Mouse (Mus musculus) forebrain, embryonic 10.5 days (tissue): ENCODE measurements around the gene Pcp4. TPM values are rescaled to one million over a fixed set of nuclear protein-coding genes. Genes with fewer than 3 reads are reported as not detected.

Experiments
- DNase-seq: peaks from one replicate; pipeline ENCODE4 v3.0.0-alpha.2; 2017; ENCODE audit warnings: low spot score; ENCODE audit errors: extremely low spot score
- H3K27ac ChIP-seq: fragments of 300-500 bp; sonication (generic); 2 replicates; pipeline ENCODE4 v1.5.1; 2016; ENCODE audit warnings: mild to moderate bottlenecking
- H3K27me3 ChIP-seq: fragments of 300-500 bp; sonication (generic); 2 replicates; pipeline ENCODE4 v1.6.1; 2016; ENCODE audit warnings: mild to moderate bottlenecking; ENCODE audit not compliant: poor library complexity, severe bottlenecking
- H3K36me3 ChIP-seq: fragments of 300-500 bp; sonication (generic); replicated peaks from 2 replicates; pipeline ENCODE4 v1.6.1; 2016; ENCODE audit warnings: mild to moderate bottlenecking, moderate library complexity
- H3K4me1 ChIP-seq: fragments of 300-500 bp; sonication (generic); 2 replicates; pipeline ENCODE4 v1.6.1; 2016
- H3K4me3 ChIP-seq: fragments of 300-500 bp; sonication (generic); 2 replicates; pipeline ENCODE4 v1.5.1; 2016; ENCODE audit warnings: mild to moderate bottlenecking, moderate library complexity
- H3K9me3 ChIP-seq: fragments of 300-500 bp; sonication (generic); 2 replicates; pipeline ENCODE4 v1.6.1; 2016; ENCODE audit warnings: mild to moderate bottlenecking, moderate library complexity
- WGBS: fragments of 180-500 bp; shearing (Covaris S2); methylation state at CpG from one replicate; pipeline ENCODE4 v1.1.7; 2016; 5-methylcytosine and 5-hydroxymethylcytosine counted together
- polyA plus RNA-seq: library from polyadenylated mRNA; unstranded; fragments of >200 nt; fragmentation: Nextera tagmentation; extraction: Ambion mirVana; gene quantifications from 2 replicates; pipeline ENCODE4 v1.2.1, GENCODE M21; 2016

Pcp4 gene
- polyA plus RNA-seq, 1 experiment from 2014 or later = 4.3 TPM

DNA sequence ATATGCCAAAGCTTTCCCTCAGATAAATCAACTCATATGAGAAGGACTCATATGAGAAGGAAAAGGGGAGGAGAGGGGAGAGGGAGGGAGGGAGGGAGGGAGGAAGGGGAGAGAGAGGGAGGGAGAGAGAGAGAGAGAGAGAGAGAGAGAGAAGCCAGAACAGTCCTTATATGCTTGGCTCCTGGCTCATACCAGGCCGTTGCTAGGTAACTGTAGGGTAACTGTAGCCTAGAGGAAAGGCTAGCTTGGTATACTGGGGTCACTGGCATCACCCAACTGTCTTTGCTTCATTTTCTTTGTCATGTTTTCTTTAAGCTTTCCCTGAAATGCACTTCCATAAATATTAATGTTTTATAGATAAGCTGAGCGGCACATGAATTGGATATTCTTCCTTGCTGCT lies 85.3 kb downstream of the Pcp4 start:
- no peak for DNase-seq

DNA sequence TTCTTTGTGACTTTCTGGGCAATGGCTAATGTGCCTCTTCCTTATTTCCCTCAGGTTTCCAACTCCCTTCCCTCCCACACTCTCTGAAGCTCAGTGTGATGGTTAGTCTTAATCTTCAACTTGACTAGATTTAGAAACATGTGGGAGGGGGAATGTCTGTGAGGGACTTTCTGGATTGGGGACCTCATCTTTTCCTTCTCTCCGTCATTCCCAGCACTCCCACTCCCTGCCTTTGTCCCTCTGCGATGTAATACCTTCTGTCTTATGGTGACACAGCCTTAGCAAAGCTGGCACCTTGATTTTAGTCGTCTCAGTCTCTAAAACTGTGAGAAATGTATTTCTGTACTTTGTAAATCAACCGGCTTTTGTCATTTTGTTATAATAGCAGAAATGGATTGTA lies 88.0 kb downstream of the Pcp4 start:
- Histone ChIP-seq H3K27ac (no peak overlapping the region), H3K4me1 (no peaks in the 10 kb centered on the region), H3K4me3 (no peak overlapping the region), H3K36me3 (no peaks in the 10 kb centered on the region), H3K27me3 (no peaks in the 10 kb centered on the region), H3K9me3 (no peaks in the 10 kb centered on the region)
- 85% methylated on average over 4 of the region's 4 CpGs for WGBS
- DNase-seq = no peak

More for the DNA sequence above, 85.3 kb downstream of the Pcp4 start:
- WGBS = 91% methylated on average over 2 of the region's 2 CpGs
- H3K4me3 ChIP-seq = no peak overlapping the region
- no peaks in the 10 kb centered on the region for H3K9me3 ChIP-seq
- no peaks in the 10 kb centered on the region for H3K36me3 ChIP-seq
- no peak overlapping the region for H3K27ac ChIP-seq
- no peaks in the 10 kb centered on the region for H3K27me3 ChIP-seq
- H3K4me1 ChIP-seq = no peaks in the 10 kb centered on the region

DNA sequence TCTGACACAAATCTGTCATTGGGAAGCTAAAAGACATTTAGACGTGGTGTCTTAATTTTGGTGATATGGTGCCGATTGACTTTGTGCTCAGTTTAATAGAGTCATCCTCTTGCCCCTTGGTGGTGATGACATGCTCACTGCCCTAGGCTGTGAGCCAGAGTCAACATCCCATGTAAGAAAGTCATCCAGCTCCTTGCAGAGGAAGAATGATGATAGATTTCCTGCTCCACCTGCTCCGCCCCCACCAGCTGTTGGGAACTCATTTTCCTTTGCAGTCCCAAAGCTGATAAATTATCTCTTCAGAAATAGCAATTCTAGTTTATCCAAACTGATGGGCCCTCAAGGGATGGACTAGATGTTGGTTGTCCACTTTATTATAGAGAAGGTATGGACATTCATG lies 89.2 kb downstream of the Pcp4 start:
- Histone ChIP-seq H3K27ac (no peak overlapping the region), H3K9me3 (no peaks in the 10 kb centered on the region), H3K4me1 (no peaks in the 10 kb centered on the region), H3K27me3 (no peaks in the 10 kb centered on the region), H3K36me3 (no peaks in the 10 kb centered on the region), H3K4me3 (no peak overlapping the region)
- DNase-seq = no peak
- WGBS = 89% methylated on average over 3 of the region's 3 CpGs

DNA sequence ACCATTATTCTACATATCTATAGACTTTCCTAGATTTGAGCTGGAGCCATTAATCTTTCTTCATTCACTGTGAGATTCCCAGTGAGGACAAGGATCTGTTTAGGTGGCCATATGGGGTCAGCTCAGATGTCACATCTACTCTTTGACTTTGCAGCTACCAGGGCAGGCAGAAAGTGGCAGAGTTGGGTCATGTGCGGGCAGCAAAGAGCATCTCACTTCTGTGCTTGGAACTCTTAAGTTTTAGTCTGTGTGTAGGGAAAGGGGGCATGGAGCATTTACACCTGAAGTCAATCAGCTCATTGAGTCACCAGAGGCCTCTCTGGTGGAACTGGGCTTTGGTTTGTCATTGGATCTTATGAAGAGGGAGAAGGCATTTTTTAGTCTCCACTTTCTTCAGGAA lies 90.9 kb downstream of the Pcp4 start:
- no peak for DNase-seq
- WGBS = 94% methylated on average over 1 of the region's 1 CpGs
- Histone ChIP-seq H3K36me3 (no peaks in the 10 kb centered on the region), H3K27me3 (no peaks in the 10 kb centered on the region), H3K4me3 (no peak overlapping the region), H3K4me1 (peaks cover 6% of the 10 kb centered on the region; the same call in 1 of the 2 replicates), H3K27ac (no peak overlapping the region), H3K9me3 (no peaks in the 10 kb centered on the region)

DNA sequence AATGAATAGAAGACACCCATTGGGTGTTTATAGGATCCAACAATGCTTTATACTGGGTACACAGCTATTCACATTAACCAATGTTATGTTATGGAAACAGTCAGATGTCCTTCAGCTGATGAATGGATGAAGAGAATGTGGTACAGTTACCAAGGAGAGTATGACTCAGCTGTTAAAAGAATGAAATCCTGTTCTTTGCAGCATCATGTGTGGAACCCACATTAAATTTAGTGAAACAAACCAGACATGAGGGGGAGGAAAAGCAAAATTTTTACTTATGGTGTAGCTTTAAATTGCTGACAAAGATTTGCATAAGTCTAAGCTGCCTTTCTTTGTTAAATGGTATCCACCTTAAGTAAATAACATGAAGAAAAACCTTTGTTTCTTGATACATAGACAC lies 92.4 kb downstream of the Pcp4 start:
- peaks cover 15% of the 10 kb centered on the region for H3K4me1 ChIP-seq
- no peak overlapping the region for H3K27ac ChIP-seq
- no peaks in the 10 kb centered on the region for H3K27me3 ChIP-seq
- H3K9me3 ChIP-seq = no peaks in the 10 kb centered on the region
- DNase-seq = no peak
- H3K4me3 ChIP-seq = no peak overlapping the region
- H3K36me3 ChIP-seq = no peaks in the 10 kb centered on the region

DNA sequence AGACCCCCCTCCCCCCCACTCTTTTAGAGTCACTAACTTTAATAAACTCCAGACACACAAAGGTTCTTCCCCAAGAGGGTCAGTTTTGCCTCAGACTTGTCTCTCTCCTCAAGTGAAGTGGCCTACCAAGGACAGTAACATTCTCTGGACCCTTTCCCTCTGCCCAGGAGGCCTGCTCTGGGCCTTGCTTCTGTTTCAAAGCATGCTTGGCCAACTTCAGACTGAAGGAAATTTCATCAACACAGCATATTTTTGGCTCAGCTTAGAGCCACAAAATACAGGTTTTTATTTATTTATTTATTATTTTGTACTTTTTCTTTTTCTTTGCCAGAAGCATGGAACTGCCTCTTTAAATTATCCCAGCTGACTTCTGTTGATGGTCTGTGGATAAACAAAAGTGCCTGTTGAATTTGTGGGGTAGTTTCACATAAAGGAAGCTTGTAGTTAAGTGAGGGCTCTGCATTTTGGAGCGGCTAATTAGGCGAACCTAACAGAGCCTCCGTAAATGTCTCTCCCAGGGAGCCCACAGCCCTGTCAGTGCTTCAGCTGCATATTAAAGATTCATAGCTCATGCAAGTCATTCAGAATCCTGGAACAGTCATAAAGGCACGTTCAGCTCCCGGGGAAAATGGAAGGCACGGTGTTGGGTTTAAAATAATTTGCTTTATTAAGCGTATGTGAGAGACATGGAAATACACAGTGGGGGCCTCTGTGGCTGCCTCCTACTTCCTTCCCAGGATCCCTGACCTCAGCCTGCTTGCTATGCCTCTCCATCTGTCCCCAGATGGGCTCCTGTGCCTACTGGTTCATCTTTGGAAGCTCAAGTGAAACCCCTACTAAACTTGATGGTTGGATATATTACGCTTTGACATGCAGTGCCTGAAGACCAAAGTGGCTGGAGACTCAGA lies 96.2 kb downstream of the Pcp4 start:
- Histone ChIP-seq H3K9me3 (no peaks in the 10 kb centered on the region), H3K4me3 (no peak overlapping the region), H3K4me1 (peaks cover 15% of the 10 kb centered on the region), H3K36me3 (no peaks in the 10 kb centered on the region), H3K27me3 (no peaks in the 10 kb centered on the region), H3K27ac (no peak overlapping the region)
- DNase-seq = no peak
- 73% methylated on average over 8 of the region's 8 CpGs for WGBS

DNA sequence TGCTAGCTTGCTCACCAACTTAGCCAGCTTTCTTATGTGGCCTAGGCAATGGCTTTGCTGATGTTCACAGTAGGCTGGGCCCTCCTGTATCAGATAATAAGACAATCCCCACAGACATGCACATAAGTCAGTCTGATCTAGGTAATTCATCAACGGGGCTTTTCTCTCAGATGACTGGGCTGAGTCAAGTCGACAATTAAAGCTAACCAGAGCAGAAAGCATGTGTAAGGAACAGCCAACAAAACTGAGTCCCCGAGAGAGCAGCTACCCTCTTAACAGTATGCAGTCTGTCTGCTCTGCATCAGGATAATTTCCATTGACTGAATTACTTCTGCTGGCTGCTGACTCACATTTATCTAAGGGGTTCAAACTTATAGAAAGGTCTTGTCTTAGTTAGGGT lies 100.0 kb downstream of the Pcp4 start:
- H3K27ac ChIP-seq = no peak overlapping the region
- DNase-seq = no peak

More for the DNA sequence above, 100.0 kb downstream of the Pcp4 start:
- Histone ChIP-seq H3K36me3 (no peaks in the 10 kb centered on the region), H3K4me1 (peaks cover 12% of the 10 kb centered on the region), H3K27me3 (no peaks in the 10 kb centered on the region), H3K9me3 (no peaks in the 10 kb centered on the region), H3K4me3 (no peak overlapping the region)
- 81% methylated on average over 3 of the region's 3 CpGs for WGBS

Other genes with a start within 250 kb of the Pcp4 start
- gene B3galt5, start 231.8 kb upstream of the Pcp4 start, polyA plus RNA-seq = 0.10 and 0.11 TPM in 2 replicates
- not detected in 2 replicates for gene Itgb2l, start 24.0 kb upstream of the Pcp4 start, polyA plus RNA-seq